Mouse (Mus musculus): ENCODE data around the gene Grip2. TPM values are rescaled to one million over a fixed set of nuclear protein-coding genes. Genes with fewer than 3 reads are reported as not detected.

Grip2 gene
- total RNA-seq, 2 experiments from 2014 or later, result 9.2 to 10.6 TPM

DNA sequence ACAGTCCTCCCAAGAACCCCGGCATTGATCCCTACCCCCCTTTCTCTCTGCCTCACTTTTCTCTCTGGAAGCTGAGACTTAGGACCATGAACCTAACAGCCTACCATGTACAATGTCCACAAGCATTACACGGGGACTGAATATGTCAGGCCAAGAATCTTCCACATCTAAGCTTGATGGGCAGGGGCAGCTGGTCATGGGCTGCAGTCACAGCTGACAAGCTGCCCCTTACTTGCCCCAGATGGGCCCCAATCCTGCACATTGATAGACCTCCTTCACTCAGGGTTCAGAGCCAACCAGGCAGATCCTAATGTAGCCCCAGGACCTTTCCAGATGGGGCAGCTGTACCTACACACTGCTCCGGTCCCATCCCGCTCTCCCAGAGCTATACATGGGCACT lies 30.3 kb downstream of the Grip2 start:
- no peak for DNase-seq

DNA sequence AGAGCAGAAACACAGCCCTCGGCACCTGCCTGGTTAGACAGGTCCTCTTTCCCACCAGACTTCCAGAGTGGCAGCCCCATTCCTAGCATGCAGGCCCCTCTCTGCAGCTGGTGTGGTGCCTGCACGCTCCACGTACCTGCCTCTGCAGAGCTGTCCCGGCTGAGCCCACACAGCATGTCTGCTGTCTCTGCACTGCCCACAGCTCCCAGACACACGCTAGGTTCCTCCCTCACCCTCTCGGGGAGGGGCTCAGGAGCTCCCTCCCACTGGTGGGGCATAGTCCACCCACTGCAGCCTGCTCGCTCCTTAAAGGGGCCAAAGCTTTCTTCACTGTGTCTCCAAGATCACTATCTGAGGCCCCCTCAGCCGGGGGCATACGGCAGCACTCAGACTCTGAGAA lies 31.0 kb downstream of the Grip2 start:
- peak in 1 of 2 experiments; percentile 15 for DNase-seq

More for the DNA sequence above, 30.3 kb downstream of the Grip2 start:
- intact Hi-C loops (cut with DNase I), result no loop called here

DNA sequence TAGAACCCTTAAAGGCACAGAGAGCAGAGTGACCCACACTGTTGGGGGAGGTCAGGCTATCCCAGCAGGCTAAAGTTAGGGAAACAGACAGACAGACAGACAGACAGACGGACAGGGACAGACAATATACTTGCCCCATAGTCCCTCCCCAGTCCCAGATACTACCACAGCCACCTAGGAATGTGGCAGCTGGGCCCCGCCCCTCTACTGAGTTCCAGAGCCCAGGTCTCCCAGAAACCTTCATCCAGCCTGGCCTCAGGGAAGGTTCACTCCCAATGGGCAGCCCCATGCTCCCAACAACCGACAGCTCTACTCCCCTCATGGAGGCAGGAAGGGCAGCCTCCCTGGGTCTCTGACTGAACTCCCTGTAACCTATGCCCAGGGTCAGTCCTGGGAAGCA lies 31.4 kb downstream of the Grip2 start:
- intact Hi-C loops (cut with DNase I), result no loop called here
- no peak for DNase-seq

More for the DNA sequence above, 31.0 kb downstream of the Grip2 start:
- intact Hi-C loops (cut with DNase I), result no loop called here

DNA sequence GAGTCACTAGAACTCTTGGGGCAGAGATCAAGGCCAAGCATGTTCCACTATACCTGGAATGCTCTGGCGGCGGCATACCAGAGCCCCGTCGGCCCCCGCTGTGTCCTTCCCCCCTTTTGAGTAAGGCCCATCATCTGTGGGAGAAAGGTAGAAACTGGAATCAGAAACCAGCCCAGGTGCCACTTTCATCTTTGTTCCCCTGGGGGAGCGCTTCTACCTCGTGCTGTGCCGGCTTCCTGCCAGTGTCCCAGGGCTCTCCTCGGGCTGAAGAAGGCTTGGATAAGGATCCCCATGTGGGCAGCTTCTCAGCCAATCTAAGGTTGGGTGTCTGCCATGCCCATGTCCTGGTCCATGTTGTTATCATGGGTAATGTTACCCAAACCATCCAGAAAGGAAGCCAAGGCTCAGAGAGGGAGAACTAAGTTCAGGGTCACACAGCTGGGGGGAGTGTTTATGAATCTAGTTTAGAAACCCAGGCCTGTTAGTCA lies 38.7 kb downstream of the Grip2 start:
- intact Hi-C loops (cut with DNase I), result no loop called here
- DNase-seq, result peak in 1 of 2 experiments; percentile 14

DNA sequence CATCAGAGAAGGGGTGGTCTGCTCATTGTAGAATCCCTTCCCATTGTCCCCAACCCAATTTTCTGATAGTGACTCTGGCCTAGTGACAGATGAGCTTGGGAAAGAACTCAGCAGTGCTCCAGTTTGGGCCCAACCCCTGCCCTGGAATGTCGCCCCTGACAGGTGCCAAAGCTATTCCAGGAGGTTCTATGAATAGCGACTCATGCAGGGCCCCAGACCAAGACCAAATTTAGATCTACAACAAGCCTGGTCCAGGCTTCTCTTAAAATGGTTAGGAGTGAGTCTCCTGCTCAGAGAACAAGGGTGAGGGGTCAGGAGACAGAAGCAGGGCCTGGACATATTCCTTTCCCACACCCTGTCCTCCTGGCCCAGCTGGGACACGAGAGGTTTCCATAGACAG lies 42.0 kb downstream of the Grip2 start:
- peak; percentile 47 to 55 for DNase-seq

DNA sequence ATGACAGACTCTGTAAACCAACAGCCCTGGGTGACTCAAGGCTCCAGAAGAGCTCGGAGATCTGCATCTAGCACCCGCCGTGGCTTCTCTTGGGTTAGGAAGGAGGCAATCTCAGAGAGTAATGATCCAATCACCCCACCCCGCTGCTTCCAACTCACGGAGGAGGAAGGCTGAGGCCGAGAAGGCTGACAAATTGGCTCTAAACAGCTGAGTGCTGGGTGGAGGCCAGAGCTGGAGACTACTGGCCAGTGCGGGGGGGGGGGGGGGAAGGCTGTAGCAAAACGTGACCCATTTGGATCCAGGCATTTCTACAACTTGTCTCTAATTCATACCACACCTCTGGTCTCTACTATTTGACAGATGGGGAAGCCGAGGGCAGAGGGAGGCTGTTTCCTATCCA lies 47.8 kb downstream of the Grip2 start:
- intact Hi-C loops (cut with DNase I), result loop anchor here (5.0 kb wide), 1 partner anchor 288 kb away; no protein-coding TSS in a partner anchor
- no peak for DNase-seq

More for the DNA sequence above, 42.0 kb downstream of the Grip2 start:
- intact Hi-C loops (cut with DNase I), result no loop called here

DNA sequence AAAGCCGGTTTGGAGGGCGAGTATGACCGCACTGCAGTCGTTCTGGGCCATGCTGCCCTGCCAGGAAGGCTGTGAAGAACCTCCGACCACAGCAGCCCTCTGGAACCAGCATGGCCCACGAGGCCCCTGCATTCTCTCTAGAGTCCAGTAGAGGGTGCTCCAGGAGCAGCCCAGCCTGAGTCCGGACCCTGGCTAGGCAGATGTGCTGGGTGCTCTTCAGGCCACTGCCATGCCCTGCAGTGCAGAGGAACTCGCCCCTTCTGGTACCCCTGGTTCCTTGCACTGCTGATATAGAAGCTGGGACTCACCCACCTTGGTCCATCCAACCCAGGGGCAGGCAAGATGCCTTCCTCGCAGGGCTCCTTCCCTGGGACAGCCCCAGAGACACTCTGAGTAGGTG lies 50.5 kb downstream of the Grip2 start:
- intact Hi-C loops (cut with DNase I), result loop anchor here (1.0 to 5.0 kb wide), 2 partner anchors 76 to 291 kb away; no protein-coding TSS in a partner anchor
- DNase-seq, result peak; percentile 48 to 65

DNA sequence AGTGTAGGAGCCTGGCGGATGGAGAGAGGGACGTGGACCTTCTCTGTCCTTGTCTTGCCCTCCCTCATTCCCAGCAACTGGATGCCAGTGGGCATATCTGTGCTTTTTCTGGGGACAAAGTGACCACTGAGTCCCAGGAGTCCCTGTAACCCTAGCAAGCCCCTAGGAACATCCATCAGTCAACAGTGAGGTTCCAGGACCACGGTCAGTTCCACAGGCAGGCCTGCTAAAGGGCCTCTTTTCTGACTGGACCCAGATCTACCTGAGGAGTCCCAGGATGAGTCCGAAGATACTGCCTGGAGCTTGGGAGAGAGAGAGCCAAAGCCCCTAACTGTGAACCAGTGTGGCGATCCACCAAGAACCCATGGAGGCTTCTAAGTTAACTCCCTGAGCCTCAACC lies 53.1 kb downstream of the Grip2 start:
- intact Hi-C loops (cut with DNase I), result no loop called here
- no peak for DNase-seq

DNA sequence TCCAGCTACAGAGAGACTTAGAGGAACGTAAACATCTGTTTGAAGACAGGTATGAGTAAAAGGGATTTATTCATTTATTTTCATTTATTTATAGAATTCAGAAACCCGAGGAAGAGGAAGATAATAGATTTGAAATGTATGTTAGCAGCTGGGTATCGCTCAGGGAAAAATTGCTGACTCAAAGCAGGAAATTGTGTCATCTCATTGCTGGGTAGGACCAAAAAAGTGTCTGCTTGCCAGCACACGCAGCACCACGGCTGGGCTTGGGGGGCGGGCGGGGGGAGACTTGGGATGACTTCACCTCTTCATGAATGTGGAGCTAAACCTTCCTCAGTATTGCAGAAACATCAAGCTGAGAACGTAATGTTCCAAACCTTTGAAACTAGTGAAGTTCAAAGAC lies 59.5 kb downstream of the Grip2 start:
- intact Hi-C loops (cut with DNase I), result no loop called here
- DNase-seq, result no peak

DNA sequence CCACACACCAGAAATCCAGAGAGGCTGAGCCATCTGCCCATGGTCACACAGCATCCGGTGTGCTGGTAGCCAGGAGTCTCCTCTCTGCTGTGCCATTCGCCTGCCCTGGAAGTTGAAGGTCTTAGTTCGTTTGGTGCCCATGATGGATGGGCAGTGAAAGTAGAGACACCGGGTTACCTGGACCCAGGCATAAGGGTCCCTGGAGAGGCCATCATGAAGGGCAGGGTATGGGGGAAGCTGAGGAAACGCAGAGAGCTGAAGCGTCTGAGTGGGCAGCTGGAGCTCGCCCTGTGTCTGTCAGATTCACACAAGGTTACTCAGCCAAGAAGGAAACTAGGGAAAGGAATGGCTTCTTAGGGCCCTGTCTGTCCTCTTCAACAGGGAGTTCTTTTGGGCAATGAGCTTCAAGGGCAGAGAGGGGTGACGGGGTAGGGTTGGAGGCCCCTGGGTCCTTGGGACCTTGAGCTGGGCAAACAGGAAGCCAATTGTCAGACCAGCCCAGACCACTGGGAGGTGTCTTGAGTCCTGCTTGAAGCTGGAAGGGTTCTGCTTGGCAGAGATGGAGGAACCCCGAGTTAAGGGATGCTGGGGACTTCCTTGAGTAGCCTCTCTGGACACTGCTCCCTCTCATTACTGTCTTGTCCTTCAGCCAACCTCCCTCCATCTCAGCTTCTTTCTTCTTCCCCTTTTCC lies 64.9 kb downstream of the Grip2 start:
- intact Hi-C loops (cut with DNase I), result no loop called here
- no peak for DNase-seq

DNA sequence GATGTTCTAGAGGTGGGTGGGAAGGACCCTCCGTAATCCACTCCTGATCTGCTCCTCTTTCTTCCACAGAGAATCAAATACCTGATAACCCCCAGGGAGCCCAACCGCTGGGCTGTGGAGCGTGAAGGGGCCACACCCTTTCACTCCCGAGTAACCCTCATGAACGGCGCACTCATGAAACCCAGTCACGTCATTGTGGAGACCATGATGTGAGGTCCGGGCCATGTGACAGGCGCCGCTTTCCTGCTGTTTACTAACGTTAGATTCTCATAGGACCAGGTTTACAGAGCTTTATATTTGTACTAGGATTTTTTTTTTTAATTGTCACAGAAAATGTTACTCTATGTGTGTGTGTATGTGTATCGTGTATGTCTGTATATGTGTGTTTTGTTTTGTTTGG lies 72.2 kb downstream of the Grip2 start:
- DNase-seq, result no peak
- intact Hi-C loops (cut with DNase I), result no loop called here

DNA sequence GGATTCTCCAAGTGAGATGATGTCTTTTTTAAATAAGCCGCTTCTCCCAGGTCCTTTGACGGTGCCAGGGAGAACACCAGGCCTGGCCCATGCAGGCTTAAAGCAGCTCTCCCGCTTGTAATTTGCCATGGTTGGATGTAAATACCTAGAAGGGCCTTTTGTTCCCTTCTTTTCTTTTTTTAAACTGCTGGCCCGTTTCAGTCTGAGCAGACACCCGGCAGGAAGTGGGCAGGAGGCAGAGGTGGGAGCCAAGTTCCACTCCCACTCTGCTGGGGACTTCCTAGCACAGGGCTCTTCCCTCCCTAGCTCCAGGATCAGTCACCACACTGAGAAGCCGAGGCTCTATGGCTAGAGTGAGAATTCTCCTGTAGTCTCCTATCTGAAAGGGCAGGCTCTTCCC lies 73.0 kb downstream of the Grip2 start:
- intact Hi-C loops (cut with DNase I), result no loop called here
- no peak for DNase-seq

DNA sequence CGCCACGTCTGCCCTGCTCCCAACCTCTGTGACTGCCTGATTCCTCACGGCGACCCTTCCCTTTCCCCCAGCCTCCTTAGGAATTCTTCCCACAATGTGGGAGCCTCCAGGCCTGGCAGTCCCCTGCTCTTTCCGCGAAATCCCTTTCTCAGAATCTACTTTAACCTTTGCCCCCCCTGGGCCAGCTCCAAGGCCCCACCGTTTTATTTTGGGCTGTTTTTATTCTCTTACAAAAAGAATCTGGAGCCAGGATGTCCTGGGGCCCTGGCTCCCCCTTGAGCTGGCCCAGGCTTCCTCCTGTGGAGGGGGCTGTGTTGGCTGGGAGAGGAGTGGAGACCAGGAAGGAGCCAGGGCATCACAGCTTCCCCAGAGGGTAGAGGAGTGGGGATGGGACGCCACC lies 74.2 kb downstream of the Grip2 start:
- intact Hi-C loops (cut with DNase I), result no loop called here
- DNase-seq, result peak in 1 of 2 experiments; percentile 38

DNA sequence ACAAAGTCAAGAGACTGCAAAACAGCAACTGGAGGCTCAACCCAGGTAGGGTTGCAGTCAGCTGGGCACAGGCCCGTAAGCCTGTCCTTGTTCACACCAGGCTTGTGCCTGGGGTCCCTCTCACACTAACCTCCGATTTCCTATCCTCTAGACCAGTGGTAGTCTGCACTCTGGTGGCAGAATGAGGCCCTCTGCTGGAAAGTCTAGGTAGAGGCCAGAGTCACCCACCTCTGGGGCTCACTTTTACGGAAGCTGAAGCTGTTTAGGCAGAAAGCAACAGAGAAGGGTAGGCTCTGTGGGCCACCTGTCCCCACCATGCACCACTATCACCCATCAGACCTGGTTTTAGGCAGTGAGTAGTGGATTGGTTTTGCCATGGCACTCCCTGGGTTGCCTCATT lies 76.1 kb downstream of the Grip2 start:
- intact Hi-C loops (cut with DNase I), result no loop called here
- no peak for DNase-seq

DNA sequence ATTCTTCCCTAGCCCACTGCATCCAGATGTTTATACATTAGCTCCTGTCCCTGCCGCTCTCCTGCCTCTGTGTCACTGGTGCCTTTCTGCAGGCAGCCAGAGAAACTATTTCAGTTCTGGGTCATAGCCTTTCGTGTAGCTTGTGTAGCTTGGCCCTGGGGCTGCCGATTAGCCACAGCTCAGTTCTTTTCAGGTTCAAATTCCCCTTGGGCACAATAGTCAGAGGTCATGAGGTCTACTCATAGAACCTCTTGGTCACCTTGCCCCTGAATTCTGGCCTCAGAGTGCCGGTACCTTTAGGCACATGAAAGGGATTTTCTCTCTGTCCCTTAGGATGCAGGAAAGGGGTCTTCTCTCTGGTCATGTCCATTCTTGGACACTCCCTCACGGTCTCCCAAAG lies 80.3 kb downstream of the Grip2 start:
- intact Hi-C loops (cut with DNase I), result no loop called here
- no peak for DNase-seq

DNA sequence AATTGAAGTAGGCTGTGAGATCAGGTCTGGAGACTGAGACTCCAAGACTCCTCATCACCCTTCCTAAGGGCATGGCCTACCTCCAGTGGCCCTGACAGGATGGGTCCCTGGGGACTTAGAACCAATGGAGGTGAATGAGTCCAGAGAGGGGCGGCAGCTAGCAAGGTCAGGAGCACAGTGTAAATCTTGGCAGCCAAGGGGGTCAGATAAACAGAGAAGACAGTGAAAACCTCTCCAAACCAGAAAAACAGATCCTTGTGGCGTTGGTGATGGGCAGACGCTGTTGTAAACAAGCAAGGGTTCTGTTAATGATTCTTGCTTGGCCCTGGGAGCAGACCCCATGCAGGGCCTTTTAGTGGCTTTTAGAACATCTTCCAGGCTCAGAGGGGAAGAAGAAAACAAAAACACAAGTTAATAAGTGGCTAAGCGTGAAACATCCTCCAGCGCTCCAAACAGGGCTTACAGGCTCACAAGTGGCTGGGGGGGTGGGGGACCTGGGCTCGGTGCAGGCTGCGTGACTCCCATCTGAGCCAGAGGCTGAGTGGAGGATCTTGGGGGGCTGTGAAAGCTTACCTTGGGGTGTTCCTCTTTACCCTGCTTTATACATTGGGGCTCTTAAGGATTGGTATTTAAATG lies 81.0 kb downstream of the Grip2 start:
- intact Hi-C loops (cut with DNase I), result no loop called here
- no peak for DNase-seq

DNA sequence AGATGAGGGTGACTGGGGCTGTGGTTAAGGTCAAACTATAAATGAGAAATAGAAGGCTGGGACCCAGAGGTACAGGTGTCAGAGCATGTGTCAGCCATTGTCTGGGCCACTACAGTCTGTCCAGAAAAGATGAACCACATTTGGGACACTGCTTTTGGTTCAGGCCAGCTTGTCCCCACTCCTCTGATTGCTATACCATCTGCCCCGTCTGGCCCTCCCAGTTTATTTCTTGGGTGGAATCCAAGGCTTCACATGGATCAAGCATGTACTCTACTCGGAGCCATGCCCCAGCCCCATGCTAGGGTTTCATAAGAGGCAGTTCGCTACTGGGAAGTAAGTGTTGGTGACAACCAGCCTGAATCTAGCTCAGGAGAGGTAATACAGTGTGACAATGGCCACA lies 81.8 kb downstream of the Grip2 start:
- intact Hi-C loops (cut with DNase I), result no loop called here
- no peak for DNase-seq

DNA sequence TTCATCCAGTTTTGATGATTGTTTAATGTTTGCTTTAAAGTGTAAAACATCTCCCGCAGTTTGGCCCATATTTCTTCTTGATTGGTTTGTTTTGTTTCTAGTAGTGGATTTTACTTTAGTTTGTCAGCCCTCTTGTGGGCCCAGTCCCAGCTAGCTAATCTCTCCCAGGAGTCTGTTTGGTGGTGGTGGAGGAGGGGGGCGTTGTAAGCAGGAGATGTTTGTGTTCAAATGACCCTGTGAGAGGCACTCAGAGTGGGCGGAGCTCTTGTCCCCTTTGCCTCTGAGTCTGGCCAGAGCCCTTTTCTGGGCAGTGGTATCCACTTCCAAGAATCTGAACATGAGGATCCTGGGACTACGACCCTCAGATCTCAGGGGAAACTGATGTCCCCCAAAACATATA lies 83.2 kb downstream of the Grip2 start:
- no peak for DNase-seq
- intact Hi-C loops (cut with DNase I), result no loop called here

DNA sequence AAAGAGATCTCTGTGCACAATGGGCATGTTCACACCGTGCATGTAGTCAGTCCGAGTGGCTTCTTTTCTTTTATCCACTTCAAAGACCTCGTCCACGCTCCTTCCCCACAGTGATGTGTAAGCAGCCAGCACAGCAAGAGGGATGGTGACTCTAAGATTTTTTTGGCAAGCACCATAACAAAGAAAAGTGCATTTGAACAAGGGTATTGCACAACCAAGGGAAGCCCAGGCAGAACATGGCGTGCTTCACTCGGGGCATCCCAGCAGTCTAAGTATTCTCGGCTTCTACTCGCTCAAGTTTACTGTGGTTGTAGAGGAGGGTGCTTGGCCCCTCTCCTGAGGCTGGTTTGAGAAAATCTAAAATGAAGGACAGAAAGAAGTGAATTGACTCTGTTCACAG lies 84.1 kb downstream of the Grip2 start:
- intact Hi-C loops (cut with DNase I), result no loop called here

DNA sequence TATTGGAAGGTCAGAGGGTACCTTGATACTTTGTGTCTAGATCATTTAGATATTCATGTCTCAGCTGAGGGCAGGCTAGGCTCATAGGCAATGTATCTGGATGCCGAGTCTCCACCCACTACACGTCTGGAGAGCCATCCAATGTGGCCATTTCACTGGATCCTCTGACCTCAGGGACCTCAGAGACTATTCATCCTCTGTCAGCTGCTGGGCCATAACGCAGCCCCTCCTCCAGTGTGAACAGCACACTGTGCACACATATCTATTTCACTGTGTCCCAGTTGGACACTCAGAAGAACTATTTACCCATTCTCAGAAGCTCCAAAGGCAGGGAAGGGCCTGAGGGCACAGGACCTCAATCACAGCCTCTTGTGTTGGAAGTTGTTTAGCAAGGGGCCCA lies 84.6 kb downstream of the Grip2 start:
- intact Hi-C loops (cut with DNase I), result no loop called here
- no peak for DNase-seq

More for the DNA sequence above, 84.1 kb downstream of the Grip2 start:
- DNase-seq, result no peak

DNA sequence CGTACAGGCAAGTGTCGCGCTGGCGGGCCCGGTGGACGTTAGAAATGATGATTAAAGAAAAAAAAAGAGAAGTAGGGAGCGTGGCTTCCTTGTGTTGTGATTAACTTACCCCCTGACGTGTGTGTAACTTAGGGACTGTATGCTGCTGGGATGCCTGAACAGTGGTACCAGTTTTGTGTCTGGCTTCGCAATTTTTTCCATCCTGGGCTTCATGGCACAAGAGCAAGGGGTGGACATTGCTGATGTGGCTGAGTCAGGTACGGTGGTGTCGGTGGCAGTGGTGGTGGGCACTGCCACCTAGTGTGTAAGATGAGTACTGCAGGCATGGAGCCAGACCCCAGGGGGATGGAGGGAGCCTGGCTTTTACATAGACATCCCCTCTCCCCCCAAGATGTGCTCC lies 86.0 kb downstream of the Grip2 start:
- DNase-seq, result peak; percentile 77 to 79
- intact Hi-C loops (cut with DNase I), result loop anchor here (1.0 to 2.0 kb wide), 3 partner anchors 56 to 214 kb away; partner anchors contain the start of gene Slc6a6

DNA sequence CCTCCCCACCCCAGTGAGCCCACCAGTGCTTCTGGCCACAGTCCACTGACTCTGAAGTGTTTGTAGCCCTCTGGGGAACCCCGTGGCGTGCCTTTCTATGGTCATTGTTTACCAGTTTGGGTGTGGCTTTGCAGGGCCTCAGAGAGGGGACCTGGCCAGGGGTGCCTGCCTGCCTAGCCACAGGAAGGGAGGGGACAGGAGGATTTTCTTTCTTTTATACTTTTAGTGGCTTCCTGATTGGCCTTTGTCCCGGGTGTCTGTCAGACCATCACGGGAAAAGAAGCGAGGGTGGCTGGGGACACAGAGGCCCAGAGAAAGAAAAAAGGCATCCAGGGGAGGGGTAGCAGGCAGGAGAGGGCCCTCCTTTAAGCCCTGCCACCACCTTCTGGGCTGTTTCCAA lies 89.0 kb downstream of the Grip2 start:
- DNase-seq, result peak; percentile 40 to 50
- intact Hi-C loops (cut with DNase I), result no loop called here
